In genomic region chr6:92036372-92036771, GRCm38 (mm10) we compare ENCODE assay signal across 15 mouse cellular contexts. TPM values are rescaled to one million over a fixed set of nuclear protein-coding genes. Genes with fewer than 3 reads are reported as not detected.
DNase-seq lines count a peak whose midpoint lies in the region; ATAC-seq and TF ChIP-seq lines count a peak whose summit lies in the region.
"Had no signal": no experiment of that assay in that cellular context is flagged by ENCODE, and none has a peak within 500 bp of the region (broad histone marks: within the 10 kb centered on the region; RNA-seq: fewer than 3 reads in every experiment).

No protein-coding gene starts in this region.

- H3K9ac ChIP-seq in heart, postnatal 0 days (replicated peaks; ENCODE audit: low read depth, low read length): no peak overlapping the region
- no peak overlapping the region for H3K9ac ChIP-seq in lung, embryonic 16.5 days (ENCODE audit: low read length)
- H3K9ac ChIP-seq in hindbrain, embryonic 16.5 days (ENCODE audit: low read depth, low read length): no peak overlapping the region
- H3K9ac ChIP-seq: embryonic facial prominence, embryonic 15.5 days; forebrain, embryonic 15.5 days; neural tube, embryonic 13.5 days had no signal

- 0 out of 2 replicates have a peak overlapping the region, but pooled peaks have one; percentile 1 for H3K27ac ChIP-seq in heart, postnatal 0 days (ENCODE audit: low read depth)
- H3K27ac ChIP-seq in brown adipose tissue, adult 24 weeks (replicated peaks; ENCODE audit: low read depth, low read length): 0 out of 2 replicates have a peak overlapping the region, but pooled peaks have one; percentile 38
- peak overlapping the region; percentile 25; the same call in 1 of the 2 replicates for H3K27ac ChIP-seq in lung, embryonic 16.5 days (ENCODE audit: low read length)
- no peak overlapping the region for H3K27ac ChIP-seq in hindbrain, embryonic 16.5 days (ENCODE audit: low read depth, low read length)
- H3K27ac ChIP-seq: embryonic facial prominence, embryonic 15.5 days; forebrain, embryonic 15.5 days; layer of hippocampus, adult 2 months; neural tube, embryonic 13.5 days had no signal

- H3K27me3 ChIP-seq in heart, postnatal 0 days (ENCODE audit: control insufficient read depth, insufficient read depth, low read length): no peaks in the 10 kb centered on the region
- H3K27me3 ChIP-seq in lung, embryonic 16.5 days (ENCODE audit: control insufficient read depth, insufficient read depth, low read depth, low read length): no peaks in the 10 kb centered on the region; the same call in 1 of the 2 replicates
- no peaks in the 10 kb centered on the region for H3K27me3 ChIP-seq in hindbrain, embryonic 16.5 days (replicated peaks; ENCODE audit: control insufficient read depth, insufficient read depth, low read length)
- H3K27me3 ChIP-seq: embryonic facial prominence, embryonic 15.5 days; forebrain, embryonic 15.5 days; neural tube, embryonic 13.5 days had no signal

- no peak for DNase-seq in heart, postnatal 0 days (ENCODE audit: low spot score)
- no peak for DNase-seq in heart, postnatal 36 days
- DNase-seq in MN1 (ENCODE audit: low spot score): peak; percentile 61
- no peak for DNase-seq in right cerebral cortex, postnatal 4 days
- DNase-seq in urinary bladder, postnatal 25 days (ENCODE audit: low spot score): no peak
- DNase-seq: cerebellum, adult 18-20 months had no signal

- H3K36me3 ChIP-seq in heart, postnatal 0 days (replicated peaks; ENCODE audit: control insufficient read depth, insufficient read depth, low read length): no peaks in the 10 kb centered on the region
- H3K36me3 ChIP-seq in lung, embryonic 16.5 days (ENCODE audit: control insufficient read depth, insufficient read depth, low read length): no peaks in the 10 kb centered on the region
- H3K36me3 ChIP-seq in hindbrain, embryonic 16.5 days (ENCODE audit: control insufficient read depth, insufficient read depth, low read length): no peaks in the 10 kb centered on the region
- H3K36me3 ChIP-seq: embryonic facial prominence, embryonic 15.5 days; forebrain, embryonic 15.5 days; neural tube, embryonic 13.5 days had no signal

- no peak for ATAC-seq in heart, postnatal 0 days (ENCODE audit: insufficient read depth, low read depth)
- peak; percentile 80 for ATAC-seq in lung, embryonic 16.5 days (ENCODE audit: low read depth)
- no peak for ATAC-seq in hindbrain, embryonic 16.5 days
- ATAC-seq: forebrain, embryonic 15.5 days had no signal

- TF ChIP-seq CTCF in heart, postnatal 0 days (IDR thresholded peaks at IDR 0.05; ENCODE audit: low read depth): no peak

- no peaks in the 10 kb centered on the region for H3K9me3 ChIP-seq in heart, postnatal 0 days (replicated peaks; ENCODE audit: control insufficient read depth, low read length)
- H3K9me3 ChIP-seq in lung, embryonic 16.5 days (ENCODE audit: control insufficient read depth, low read length): no peaks in the 10 kb centered on the region
- H3K9me3 ChIP-seq in hindbrain, embryonic 16.5 days (ENCODE audit: control insufficient read depth, low read length): no peaks in the 10 kb centered on the region
- H3K9me3 ChIP-seq: embryonic facial prominence, embryonic 15.5 days; forebrain, embryonic 15.5 days; neural tube, embryonic 13.5 days had no signal

- H3K4me3 ChIP-seq in heart, postnatal 0 days (ENCODE audit: low read depth, low read length): no peak overlapping the region
- no peak overlapping the region for H3K4me3 ChIP-seq in brown adipose tissue, adult 24 weeks (ENCODE audit: insufficient read depth, low read depth, low read length)
- no peak overlapping the region for H3K4me3 ChIP-seq in lung, embryonic 16.5 days (ENCODE audit: low read length)
- no peak overlapping the region for H3K4me3 ChIP-seq in hindbrain, embryonic 16.5 days (ENCODE audit: low read length)
- H3K4me3 ChIP-seq: embryonic facial prominence, embryonic 15.5 days; forebrain, embryonic 15.5 days; layer of hippocampus, adult 2 months; megakaryocyte, embryonic 14.5 days; neural tube, embryonic 13.5 days had no signal

- intact Hi-C loops in heart, postnatal 36 days (cut with DNase I): loop anchor here (2.0 kb wide), 1 partner anchor 26 kb away; no protein-coding TSS in a partner anchor

- no peak for TF ChIP-seq EP300 in heart, postnatal 0 days (IDR thresholded peaks at IDR 0.05; ENCODE audit: low read depth)

- H3K4me2 ChIP-seq in heart, postnatal 0 days (ENCODE audit: low read depth, low read length): no peak overlapping the region
- no peak overlapping the region for H3K4me2 ChIP-seq in lung, embryonic 16.5 days (ENCODE audit: low read depth, low read length)
- H3K4me2 ChIP-seq in hindbrain, embryonic 16.5 days (ENCODE audit: low read length): no peak overlapping the region
- H3K4me2 ChIP-seq: embryonic facial prominence, embryonic 15.5 days; forebrain, embryonic 15.5 days; neural tube, embryonic 13.5 days had no signal

- WGBS in heart, postnatal 0 days: 24% methylated on average over 5 of the region's 5 CpGs
- 16% methylated on average over 5 of the region's 5 CpGs for WGBS in lung, embryonic 16.5 days
- WGBS in hindbrain, embryonic 16.5 days: 57% methylated on average over 5 of the region's 5 CpGs

- peaks cover 10% of the 10 kb centered on the region; the same call in 1 of the 2 replicates for H3K4me1 ChIP-seq in heart, postnatal 0 days (ENCODE audit: control insufficient read depth, insufficient read depth)
- peaks cover 36% of the 10 kb centered on the region for H3K4me1 ChIP-seq in brown adipose tissue, adult 24 weeks (ENCODE audit: control insufficient read depth, insufficient read depth, insufficient read length, low read length)
- H3K4me1 ChIP-seq in lung, embryonic 16.5 days (replicated peaks; ENCODE audit: control insufficient read depth, insufficient read depth, low read length): peaks cover 24% of the 10 kb centered on the region
- no peaks in the 10 kb centered on the region for H3K4me1 ChIP-seq in hindbrain, embryonic 16.5 days (ENCODE audit: control insufficient read depth, insufficient read depth, low read depth, low read length)
- H3K4me1 ChIP-seq: neural tube, embryonic 13.5 days had no signal

RNA-seq across cellular contexts. Expression of gene Nr2c2, which starts 54.8 kb away (rescaled TPM):
- total RNA-seq in heart, postnatal 0 days (2014; rRNA removed; ENCODE audit: low replicate concordance): 47.0 and 48.9 TPM in 2 replicates
- 7.4 and 8.0 TPM in 2 replicates for polyA plus RNA-seq in heart, postnatal 0 days (2015; fragmentation: Nextera tagmentation; extraction: Ambion mirVana)
- 10 to 100 TPM; 23.1 to 26.3 TPM for total RNA-seq in heart, postnatal 36 days (2021)
- 7.8 and 8.8 TPM in 2 replicates for polyA plus RNA-seq in brown adipose tissue, adult 24 weeks (2012; ENCODE audit: insufficient read depth, insufficient read length, missing spikeins)
- polyA plus RNA-seq in lung, embryonic 16.5 days (2015; fragmentation: Nextera tagmentation; extraction: Ambion mirVana): 14.8 and 15.3 TPM in 2 replicates
- 16.0 and 16.5 TPM in 2 replicates for polyA plus RNA-seq in hindbrain, embryonic 16.5 days (2015; fragmentation: Nextera tagmentation; extraction: Ambion mirVana)

RNA-seq across cellular contexts. Expression of gene Fgd5, which starts 57.7 kb away (rescaled TPM):
- 12.9 and 13.3 TPM in 2 replicates for total RNA-seq in heart, postnatal 0 days (2014; rRNA removed; ENCODE audit: low replicate concordance)
- 7.7 and 8.1 TPM in 2 replicates for polyA plus RNA-seq in heart, postnatal 0 days (2015; fragmentation: Nextera tagmentation; extraction: Ambion mirVana)
- 10 to 100 TPM; 19.6 to 29.9 TPM for total RNA-seq in heart, postnatal 36 days (2021)
- 3.8 and 8.7 TPM in 2 replicates for polyA plus RNA-seq in brown adipose tissue, adult 24 weeks (2012; ENCODE audit: insufficient read depth, insufficient read length, missing spikeins)
- polyA plus RNA-seq in lung, embryonic 16.5 days (2015; fragmentation: Nextera tagmentation; extraction: Ambion mirVana): 21.0 and 22.9 TPM in 2 replicates
- polyA plus RNA-seq in hindbrain, embryonic 16.5 days (2015; fragmentation: Nextera tagmentation; extraction: Ambion mirVana): 14.7 and 17.1 TPM in 2 replicates
- total RNA-seq: MEL had no signal
